Mouse (Mus musculus): ENCODE results near the gene Adamts14. TPM values are rescaled to one million over a fixed set of nuclear protein-coding genes. Genes with fewer than 3 reads are reported as not detected.
A peak's percentile ranks its signal among the peaks of the same experiment; 100 is the strongest.

The Adamts14 gene
- total RNA-seq, 2 experiments from 2014 or later, result 6.9 to 7.5 TPM

DNA sequence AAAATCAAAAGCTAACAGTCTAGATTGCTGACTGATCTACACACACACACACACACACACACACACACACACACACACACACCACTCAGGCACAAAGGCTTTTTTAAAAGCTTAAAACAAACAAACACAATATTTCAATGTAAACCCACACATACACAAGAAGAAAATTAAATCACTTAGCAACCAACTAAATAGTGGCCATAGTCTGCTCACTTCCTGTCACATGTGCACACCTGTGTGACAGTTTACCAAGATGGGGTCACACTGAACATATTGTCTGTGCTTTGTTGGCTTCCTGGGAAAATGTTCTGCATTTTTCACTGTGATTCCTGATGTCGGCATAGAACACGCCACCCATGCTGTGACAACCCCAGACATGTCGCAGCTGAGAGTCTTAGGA is 41.5 kb downstream of the Adamts14 start:
- no peak for DNase-seq

DNA sequence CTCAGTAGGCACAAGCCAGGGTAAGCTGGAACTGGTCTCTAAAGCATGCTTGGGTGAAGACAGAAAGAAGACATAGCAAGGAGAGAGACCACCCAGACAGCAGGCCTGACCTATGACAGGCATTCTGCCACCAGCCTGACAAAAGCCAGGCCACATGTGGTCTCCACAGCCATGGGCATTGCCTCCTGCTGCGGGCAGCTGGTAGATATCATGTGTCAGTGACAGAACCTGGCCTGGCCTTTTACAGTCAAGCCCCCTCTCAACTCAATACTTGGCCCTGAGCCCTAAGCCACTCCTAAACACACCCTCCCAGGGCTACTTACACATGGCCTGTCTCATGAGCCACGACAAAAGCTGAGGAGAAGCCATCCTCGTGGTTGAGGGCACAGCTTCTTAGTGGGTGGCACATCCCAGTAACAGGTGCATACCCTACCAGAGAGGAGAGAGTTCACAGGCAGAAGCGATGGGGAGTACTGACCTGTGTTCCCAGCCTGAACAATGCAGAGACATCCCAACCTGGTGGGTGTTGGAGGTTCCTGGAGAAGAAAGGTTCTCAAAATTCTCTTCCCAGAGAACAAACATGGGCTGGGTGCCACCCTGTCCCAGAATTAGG is 46.3 kb downstream of the Adamts14 start:
- peak; percentile 60 for DNase-seq

DNA sequence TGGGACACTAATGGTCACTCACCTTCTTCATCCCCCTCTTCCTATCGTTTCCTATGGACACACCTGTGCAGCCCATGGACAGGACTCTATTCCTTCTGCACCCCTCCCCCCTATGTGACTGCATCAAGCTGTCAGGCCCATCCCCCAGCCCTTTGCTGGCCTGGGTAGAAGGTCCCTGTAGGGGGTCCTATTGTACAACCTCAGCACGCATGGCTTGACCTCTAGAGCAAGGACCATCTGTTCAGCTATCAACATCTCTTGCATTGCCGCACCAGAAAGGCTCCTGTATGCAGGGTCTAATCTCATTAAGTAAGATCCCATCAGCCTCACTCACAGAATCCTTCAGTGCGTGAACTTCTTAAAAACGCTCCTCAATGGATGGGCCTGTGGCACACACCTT is 47.5 kb downstream of the Adamts14 start:
- no peak for DNase-seq

DNA sequence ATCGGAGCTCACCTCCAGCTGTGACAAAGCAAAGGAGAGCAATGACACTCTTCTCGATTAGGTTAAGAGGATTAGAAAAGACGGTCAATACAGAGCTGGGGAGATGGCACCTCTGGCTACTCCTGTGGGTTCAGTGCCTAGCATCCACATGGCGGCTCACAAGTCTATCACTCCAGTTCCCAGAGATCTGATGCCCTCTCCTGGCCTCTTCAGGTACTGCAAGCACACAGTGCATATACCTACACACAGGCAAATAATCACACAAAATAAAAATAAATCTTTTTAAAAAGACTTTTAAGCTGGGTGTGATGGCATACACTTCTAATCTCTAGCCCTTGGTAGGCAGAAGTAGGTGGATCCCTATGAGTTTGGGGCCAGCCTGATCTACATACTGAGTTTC is 53.9 kb downstream of the Adamts14 start:
- no peak for DNase-seq

DNA sequence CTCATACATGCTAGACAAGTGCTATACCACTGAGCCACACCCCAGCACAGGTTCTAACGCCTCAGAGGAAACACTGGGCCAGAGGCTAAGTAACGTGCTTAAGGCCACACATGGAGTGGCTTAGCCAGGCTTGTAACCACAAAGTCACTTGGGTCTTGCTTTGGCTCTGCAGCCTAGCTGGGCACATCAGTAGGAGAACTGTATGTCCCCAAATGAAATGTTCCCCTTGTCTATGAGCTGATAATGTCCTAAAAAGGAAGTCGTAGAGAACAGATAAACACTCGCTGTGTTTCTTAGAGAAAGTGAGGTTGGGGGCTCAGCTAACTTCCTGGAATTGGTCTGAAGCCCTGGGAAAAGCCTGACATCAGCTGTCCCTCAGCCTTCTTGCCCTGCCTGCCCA is 57.1 kb downstream of the Adamts14 start:
- no peak for DNase-seq

DNA sequence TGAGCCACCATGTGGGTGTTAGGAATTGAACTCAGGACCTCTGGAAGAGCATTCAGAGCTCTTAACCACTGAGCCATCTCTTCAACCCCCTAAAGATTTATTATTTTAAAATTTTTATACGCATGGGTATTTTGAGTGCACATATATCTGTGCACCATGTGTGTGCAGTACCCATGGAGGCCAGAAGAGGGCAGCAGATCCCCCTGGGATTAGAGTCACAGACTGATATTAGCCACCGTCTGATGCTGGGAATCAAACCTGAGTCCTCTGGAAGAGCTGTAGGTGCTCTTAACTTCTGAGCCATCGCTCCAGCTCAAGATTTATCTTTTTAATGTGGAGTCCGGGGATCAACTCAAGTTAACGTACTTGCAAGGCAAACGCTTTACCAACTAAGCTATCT is 57.6 kb downstream of the Adamts14 start:
- peak; percentile 27 for DNase-seq

DNA sequence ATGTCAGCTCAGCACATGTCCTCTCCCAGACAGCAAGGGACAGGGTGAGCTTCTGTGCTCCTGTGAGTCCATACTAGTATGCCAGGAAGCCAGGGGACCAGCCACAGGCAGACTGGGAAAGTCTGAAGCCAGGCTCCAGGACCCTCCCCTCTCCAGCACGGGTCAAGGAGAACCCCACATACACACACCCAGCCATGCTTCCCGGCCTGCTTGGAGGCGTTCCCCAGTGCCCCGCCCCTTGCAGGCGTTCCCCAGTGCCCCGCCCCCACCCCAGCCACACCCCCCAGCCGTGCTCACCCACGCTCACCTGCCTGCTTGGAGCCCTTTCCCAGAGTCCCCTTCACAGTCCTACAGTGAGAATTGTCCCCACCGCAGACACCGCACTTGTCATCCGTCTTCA is 60.4 kb downstream of the Adamts14 start:
- no peak for DNase-seq

DNA sequence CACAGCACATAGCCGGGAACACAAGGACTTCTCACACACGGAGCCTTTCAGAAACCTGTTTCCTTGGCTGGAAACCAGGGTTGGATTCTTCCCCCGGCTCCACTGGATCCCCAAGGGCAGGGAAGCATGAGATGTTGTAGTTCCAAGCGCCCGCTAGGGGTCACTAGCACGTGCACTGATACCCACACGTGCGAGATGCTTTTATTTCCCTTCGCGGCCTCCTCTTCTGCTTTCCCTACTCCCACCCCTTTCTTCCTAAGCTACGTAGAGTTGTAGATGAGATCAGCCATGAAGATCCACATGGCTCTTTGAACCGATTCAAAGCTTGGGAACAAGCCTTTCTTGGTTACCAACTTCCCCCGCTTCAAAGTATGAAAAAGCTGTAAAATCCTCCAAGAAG is 61.5 kb downstream of the Adamts14 start:
- peak; percentile 77 for DNase-seq

DNA sequence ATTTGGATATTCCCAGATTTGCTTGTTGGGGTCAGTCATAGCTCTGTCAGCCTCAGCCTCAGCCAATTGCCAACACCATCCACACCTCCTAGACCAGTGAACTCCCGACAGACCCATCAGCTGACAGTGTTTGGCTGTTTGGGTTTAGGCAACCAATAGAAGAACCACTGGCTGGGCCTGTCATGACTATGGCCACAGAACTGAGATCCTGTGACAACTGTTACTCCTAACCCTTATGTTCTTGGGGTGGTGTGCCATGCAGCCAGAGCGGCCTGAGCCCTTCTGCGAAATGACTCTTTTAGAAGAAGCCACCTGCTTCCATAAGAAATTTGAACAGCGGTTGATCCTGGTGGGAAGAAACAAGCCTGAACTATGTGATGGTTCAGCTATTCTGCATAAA is 62.1 kb downstream of the Adamts14 start:
- no peak for DNase-seq

DNA sequence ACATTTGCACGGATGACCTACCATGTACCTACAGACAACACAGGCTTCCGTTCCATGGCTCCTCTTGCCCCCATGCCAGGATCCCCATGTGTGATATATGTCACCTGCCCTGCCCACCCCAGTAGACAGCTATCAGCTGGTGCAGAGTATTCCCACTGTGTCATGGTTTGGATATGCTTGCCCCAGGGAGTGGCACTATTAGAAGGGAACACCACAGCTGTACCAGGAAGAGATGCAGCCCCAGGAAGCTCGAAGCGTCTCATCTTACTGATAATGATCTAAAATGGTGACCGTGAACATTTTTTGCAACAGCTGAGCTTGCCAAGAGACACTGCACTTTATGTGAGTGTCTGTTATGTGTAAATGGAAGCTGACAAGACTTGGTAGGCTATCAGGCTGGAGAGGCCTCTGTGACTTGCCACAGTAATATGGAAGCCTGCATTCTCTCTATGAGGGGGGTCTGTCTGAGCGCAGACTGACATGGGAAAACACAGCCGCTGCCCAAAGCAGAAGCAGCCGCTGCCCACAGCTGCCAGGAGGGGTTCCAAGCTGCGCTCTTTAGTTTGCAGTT is 65.0 kb downstream of the Adamts14 start:
- DNase-seq, result no peak

DNA sequence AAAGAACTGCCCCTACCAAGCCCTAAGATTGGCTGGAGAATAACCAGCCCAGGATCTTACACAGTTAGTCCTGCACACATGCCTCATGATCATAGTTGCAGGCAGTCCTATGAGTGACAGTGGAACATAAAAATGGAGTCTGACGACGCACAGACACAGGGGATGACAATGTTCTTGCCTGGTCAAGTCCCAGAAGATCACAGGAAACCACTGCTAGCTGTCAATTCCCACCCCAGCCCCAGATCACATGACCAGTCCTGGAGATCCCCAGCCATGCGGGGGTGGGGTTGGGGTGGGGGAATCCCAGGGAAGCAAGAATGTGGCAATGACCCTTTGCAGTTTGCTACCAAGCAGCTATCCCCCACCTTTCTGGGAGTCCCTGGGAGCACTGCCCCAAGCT is 69.3 kb downstream of the Adamts14 start:
- no peak for DNase-seq

DNA sequence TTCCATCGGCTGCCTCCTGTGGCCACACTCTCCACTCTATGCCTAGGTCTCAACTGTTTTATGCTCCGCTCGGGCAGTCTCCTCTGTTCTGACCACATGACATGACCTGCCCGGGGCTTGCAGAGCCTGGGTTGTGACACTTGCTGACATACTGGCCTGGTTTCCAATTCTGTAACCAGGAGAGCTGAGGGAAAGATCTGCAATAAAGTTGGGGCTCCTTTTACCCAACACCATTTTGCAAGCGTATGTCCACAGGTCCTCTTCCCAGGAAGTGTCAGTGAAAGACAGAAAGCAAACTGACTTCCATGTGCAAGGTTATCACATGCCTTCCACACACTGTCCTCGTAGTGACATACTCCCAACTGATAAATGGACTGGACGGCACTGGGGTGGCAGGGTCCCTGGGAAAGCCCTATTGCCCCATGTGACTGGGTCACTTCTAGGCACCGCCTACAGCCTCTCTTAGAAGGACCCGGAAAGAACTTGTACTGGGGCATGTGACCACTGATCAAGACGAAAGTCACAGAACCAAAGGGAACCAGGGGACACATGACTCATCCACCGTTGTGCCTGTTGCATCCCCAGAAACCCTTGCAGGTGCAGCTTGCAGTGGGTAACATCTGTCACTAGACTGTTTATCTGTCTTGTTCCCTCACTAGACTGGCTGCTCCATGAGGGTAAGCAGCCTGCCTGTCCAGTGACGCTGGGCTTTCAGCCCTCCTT is 71.5 kb downstream of the Adamts14 start:
- no peak for DNase-seq

DNA sequence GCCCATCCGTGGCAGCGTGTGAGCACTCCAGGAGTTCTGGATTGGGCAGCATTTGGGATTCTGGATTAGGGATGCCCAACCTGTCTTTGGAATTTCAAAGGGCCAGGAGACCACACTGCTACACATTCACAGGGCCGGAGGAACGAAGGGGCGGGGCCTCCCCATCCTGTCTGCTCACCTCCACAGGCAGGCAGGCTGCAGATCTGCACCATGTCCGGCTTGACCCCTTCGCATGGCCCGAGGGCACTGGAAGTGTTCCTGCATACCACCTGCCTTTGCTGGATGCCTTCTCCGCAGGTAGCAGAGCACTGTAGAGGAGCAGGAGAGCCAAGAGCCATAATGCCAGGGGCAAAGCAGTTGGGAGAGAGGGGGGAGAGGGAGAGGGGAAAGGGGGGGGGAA is 72.2 kb downstream of the Adamts14 start:
- DNase-seq, result no peak

DNA sequence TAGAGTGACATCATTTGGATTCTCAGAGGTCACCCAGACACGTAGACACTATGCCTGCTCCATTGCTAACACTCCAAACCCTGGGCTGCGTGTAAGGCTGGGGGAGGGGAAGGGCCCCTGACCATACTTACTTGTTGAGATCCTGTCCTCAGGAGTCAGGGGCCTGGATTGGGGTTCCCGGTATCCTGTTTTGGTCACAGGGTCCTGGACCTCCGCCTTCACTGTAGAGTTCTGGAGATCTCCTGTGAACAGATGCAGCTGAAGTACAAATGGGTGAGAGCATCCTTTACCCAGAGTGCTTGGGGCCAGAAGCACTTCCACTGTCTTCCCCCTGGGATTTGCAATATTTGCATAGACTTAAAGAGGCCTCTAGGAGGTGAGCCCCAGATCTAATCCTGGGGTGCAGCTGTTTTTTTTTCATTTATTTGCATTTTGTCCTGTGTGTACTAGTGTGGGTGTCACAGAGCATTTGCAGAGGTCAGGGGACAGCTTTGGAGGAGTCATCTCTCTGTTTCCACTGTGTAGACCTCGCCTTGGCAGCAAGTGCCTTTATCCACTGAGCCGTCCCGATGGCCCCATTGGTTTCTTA is 72.9 kb downstream of the Adamts14 start:
- no peak for DNase-seq

DNA sequence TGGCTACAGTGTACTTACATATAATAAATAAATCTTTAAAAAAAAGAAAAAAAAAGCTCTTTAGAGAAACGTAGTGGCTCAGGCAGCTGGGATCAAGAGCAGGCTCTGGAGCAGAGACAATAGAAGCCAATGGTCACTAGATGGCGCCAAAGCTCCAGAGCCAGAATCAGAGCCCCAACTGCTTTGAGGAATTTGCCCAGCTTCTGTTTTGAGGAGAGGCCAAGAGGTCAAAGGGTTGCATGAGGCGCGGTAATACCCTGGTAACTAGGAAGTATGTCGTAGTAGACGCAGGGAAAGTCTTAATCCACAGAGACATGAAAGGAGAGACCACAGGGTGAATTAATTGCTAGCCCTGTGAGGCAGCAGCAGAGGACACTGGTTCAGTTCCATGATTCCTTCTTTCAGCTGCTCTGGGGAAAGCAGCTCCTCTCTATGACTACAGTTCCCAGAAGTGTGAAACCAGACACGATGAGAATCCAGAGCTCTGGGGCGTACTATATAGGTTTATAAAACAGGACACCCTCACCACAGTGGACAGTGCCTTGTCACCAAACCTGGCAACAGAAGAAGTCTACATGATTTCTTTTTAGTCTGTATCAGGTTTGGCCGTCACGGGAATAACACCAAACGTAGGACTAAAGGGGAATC is 73.5 kb downstream of the Adamts14 start:
- DNase-seq, result peak; percentile 82

DNA sequence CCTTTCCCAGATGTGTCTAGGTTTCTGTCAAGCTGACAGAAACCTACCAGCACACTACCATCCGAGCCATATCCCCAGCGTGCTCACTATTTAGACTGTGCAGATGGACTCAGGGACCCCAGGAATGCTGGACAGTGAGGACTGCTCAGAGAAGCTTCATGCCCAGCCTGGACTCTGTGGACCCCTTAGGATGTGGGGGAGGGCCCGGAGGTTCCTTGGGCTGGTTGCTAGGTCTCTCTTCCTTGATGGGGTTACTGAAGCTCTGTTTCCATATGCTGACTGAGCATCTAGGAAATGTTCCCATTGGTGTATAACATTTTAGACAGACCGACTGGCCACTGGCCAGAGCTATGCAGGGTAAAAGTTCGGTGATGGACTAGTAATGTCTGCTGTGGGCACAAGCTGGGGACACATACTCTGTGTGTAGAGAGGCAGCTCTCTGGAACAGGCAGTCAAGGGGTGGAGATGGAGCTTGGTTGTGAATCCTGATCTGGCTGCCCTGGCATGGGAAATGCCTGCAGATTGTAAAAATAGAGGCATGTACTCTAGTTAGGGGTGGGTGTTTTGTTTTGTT is 77.4 kb downstream of the Adamts14 start:
- no peak for DNase-seq

DNA sequence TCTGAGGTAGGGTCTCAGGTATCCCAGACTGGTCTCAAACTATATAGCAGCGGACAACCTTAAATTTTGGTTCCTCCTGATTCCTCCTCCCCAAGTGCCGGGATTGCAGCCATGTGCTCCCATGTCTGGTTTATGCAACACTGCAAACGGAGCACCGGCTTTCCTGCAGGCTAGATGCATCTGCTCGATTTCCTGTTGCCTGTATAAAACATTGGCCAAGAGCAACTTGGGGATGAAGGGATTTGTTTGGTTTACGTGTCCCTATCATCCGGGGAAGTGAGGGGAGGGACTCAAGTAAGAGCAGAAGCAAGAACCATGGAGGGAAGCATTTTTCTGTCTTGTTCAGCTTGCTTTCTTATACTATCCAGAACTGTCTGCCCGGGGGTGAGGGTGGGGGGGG is 78.0 kb downstream of the Adamts14 start:
- no peak for DNase-seq

DNA sequence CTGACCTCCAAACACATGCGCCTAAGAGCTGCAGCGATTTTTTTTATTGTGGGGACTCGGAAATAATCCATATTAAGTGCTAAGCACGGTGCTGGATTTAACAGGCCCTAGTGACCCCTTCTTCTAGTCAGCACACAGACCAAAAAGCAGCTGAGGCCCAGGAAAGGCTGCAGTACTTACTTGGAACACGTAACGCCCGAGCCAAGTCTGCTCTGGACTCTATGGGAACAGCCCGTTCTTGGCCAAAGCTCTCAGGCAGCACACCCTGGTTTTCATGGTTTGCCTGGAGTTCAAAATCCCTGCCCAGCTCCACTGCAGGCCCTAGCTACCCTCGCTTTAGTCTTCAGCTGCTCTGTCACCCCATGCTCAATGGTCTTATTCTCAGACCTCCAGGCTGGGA is 78.6 kb downstream of the Adamts14 start:
- no peak for DNase-seq

DNA sequence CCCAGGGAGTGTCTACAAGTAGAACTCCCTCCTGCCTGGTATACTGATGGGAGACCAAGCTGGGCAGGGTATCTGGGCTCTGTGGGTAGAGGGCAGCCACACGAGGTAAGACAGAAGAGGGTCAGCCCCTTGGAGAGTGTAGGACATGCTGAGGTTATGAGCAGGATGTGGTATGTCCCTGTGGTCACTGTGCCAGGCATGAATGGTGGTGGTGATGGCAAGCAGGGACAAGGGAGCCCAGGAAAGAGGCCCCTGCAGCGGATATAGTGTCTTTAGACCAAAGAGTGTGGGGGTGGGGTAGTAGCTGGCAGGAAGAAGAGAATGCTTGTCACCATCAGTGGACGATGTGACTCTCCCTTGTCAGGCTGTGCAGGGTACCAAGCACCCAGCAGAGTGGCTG is 85.2 kb downstream of the Adamts14 start:
- DNase-seq, result no peak

DNA sequence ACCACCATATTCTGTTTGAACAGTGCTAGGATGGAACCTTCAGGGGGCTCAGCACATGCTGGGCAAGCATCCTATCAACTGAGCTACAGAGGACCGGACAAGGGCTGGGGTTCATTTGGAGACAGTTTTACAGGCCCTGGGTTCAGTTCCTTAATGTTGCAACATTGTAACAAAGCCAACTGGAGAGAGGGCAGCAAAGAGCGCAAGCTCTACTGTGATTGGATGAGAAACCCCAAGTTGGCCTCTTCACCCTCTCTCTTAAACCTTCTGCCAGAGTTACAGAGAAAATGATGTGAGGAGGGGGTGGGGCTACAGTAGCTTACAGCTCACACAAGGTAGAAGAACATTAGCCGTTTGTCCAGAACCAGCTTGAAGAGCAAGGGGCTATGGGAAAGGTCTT is 86.2 kb downstream of the Adamts14 start:
- no peak for DNase-seq

DNA sequence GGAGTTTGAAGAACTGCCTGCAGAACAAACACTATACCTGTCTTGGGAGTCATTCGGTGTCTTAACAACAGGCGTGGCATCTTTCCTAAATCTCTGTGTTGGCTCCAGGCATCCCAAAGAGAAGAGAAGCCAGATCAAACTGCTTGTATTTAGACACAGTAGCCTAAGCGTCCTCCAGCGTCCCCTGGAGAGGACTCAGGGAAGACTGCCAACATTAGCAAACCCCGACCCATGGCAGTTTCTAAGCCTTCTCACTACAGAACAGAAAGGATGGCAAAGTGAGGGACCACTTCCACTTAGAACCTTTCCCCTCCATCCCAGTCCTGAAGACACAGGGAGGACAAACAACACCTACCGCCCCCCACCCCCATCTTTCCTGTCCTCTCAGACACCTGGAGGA is 93.3 kb downstream of the Adamts14 start:
- no peak for DNase-seq

DNA sequence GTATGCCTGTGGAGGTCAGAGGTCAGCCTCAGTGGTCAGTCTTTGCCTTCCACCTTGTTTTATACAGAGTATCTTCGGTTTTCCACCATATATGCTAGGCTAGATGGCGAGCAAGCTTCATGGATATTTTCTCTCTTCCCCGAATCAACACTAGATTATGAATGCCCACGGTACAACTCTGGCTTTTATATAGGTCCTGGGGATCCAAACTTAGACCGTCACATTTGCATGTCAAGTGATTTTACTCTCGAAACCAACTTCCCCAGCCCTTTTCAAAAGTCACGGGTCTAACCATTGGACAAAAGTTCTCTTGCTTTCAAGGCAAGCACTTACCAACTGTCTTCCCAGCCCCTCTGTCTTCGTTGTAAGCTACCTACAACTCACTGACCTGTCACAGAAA is 94.6 kb downstream of the Adamts14 start:
- DNase-seq, result no peak

DNA sequence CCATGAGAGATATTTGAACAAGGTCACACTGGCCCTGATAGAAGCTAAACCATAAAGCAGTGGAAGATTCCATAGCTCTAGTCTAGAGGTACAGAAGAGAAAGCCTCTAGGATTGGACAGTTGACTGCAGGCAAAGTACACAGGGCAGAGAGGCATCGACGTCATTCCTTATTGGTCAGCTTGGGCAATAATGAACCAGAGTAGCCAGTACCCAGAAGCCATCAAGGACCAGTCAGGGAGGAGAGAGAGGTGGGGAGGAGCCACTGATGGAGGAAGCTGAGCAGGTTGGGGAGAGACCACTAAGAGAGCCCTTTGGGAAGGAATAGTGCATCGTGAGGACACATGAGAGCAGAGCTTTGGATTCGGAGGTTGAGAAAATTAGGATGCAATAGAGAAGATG is 95.5 kb downstream of the Adamts14 start:
- no peak for DNase-seq

Measured in heart, postnatal 4 days (tissue).